9 mouse cellular contexts compared by ENCODE assay signal in genomic region chr4:41773502-41773901, GRCm38 (mm10). TPM values are rescaled to one million over a fixed set of nuclear protein-coding genes. Genes with fewer than 3 reads are reported as not detected.
DNase-seq lines count a peak whose midpoint lies in the region; ATAC-seq and TF ChIP-seq lines count a peak whose summit lies in the region.
"Not testable (repeated sequence)": the region's sequence is repeated elsewhere in the genome, so short reads cannot be mapped to it uniquely, and the experiment has no call there.
"Had no signal": no experiment of that assay in that cellular context is flagged by ENCODE, and none has a peak within 500 bp of the region (broad histone marks: within the 10 kb centered on the region; RNA-seq: fewer than 3 reads in every experiment).

No protein-coding gene starts in this region.

- peak overlapping the region; percentile 35 for H3K4me2 ChIP-seq in forebrain, embryonic 16.5 days (ENCODE audit: low read length)
- H3K4me2 ChIP-seq in lung, embryonic 15.5 days = peak overlapping the region; percentile 54
- peak overlapping the region; percentile 35 for H3K4me2 ChIP-seq in neural tube, embryonic 14.5 days (ENCODE audit: low read depth, low read length)

- 0 out of 2 replicates have a peak overlapping the region, but pooled peaks have one; percentile 16 for H3K9ac ChIP-seq in forebrain, embryonic 16.5 days (replicated peaks; ENCODE audit: low read depth, low read length)
- H3K9ac ChIP-seq in lung, embryonic 15.5 days; neural tube, embryonic 14.5 days (replicated peaks; ENCODE audit: low read depth, low read length): not testable (repeated sequence)

- not testable (repeated sequence) for ATAC-seq in forebrain, embryonic 16.5 days; lung, embryonic 15.5 days (ENCODE audit: borderline replicate concordance, extremely low read depth, low FRiP score, low TSS enrichment); neural tube, embryonic 14.5 days (ENCODE audit: low read depth)

- not testable (repeated sequence) for H3K27ac ChIP-seq in forebrain, embryonic 16.5 days (ENCODE audit: low read length); neural tube, embryonic 14.5 days (ENCODE audit: low read depth, low read length)
- H3K27ac ChIP-seq in lung, embryonic 15.5 days = 0 out of 2 replicates have a peak overlapping the region, but pooled peaks have one; percentile 47
- peak overlapping the region; percentile 76 for H3K27ac ChIP-seq in testis, adult 2 months (ENCODE audit: control insufficient read depth, insufficient read depth, low read depth, low read length)

- not testable (repeated sequence) for TF ChIP-seq CTCF in testis, adult 2 months (IDR thresholded peaks at IDR 0.05; ENCODE audit: control insufficient read depth, insufficient read depth, insufficient replicate concordance, low read depth, low read length)

- H3K4me1 ChIP-seq in forebrain, embryonic 16.5 days (replicated peaks; ENCODE audit: control insufficient read depth, insufficient read depth, low read length); lung, embryonic 15.5 days; neural tube, embryonic 14.5 days (ENCODE audit: control insufficient read depth, insufficient read depth, low read length); testis, adult 2 months (ENCODE audit: control insufficient read depth, insufficient read depth, low read length): not testable (repeated sequence)

- 0% methylated on average over 12 of the region's 25 CpGs for WGBS in forebrain, embryonic 16.5 days
- WGBS in lung, embryonic 15.5 days = 3% methylated on average over 18 of the region's 25 CpGs
- WGBS in neural tube, embryonic 14.5 days = 1% methylated on average over 11 of the region's 25 CpGs

- H3K4me3 ChIP-seq in forebrain, embryonic 16.5 days (replicated peaks; ENCODE audit: low read length) = peak overlapping the region; percentile 39
- H3K4me3 ChIP-seq in lung, embryonic 15.5 days = peak overlapping the region; percentile 44
- peak overlapping the region; percentile 34 for H3K4me3 ChIP-seq in neural tube, embryonic 14.5 days (ENCODE audit: low read depth, low read length)
- peak overlapping the region; percentile 87 for H3K4me3 ChIP-seq in testis, adult 2 months (ENCODE audit: control insufficient read depth, low read depth, low read length)

- intact Hi-C loops in heart, postnatal 25 days (cut with DNase I) = loop anchor here (2.0 kb wide), 1 partner anchor 17 kb away; the partner anchor contains the start of gene Sigmar1

- DNase-seq in MEL-GATA-1-ER (ENCODE audit: extremely low read depth, low read depth) = peak; percentile 44
- peak; percentile 79 for DNase-seq in cerebellum, adult 9-10 months
- DNase-seq in heart, postnatal 25 days (ENCODE audit: low spot score) = peak; percentile 55
- DNase-seq in kidney, postnatal 14 days = peak; percentile 89

- not testable (repeated sequence) for H3K9me3 ChIP-seq in forebrain, embryonic 16.5 days (ENCODE audit: control insufficient read depth, low read length); lung, embryonic 15.5 days; neural tube, embryonic 14.5 days (ENCODE audit: control insufficient read depth, low read length)

- H3K36me3 ChIP-seq in forebrain, embryonic 16.5 days (ENCODE audit: control insufficient read depth, insufficient read depth); lung, embryonic 15.5 days; neural tube, embryonic 14.5 days (ENCODE audit: control insufficient read depth, insufficient read depth, low read length); testis, adult 2 months (ENCODE audit: control insufficient read depth, insufficient read depth, low read length): not testable (repeated sequence)

- not testable (repeated sequence) for H3K27me3 ChIP-seq in forebrain, embryonic 16.5 days (replicated peaks; ENCODE audit: control insufficient read depth, insufficient read depth, low read length); lung, embryonic 15.5 days; neural tube, embryonic 14.5 days (ENCODE audit: control insufficient read depth, insufficient read depth, low read length); testis, adult 2 months (ENCODE audit: control insufficient read depth, insufficient read depth, low read length)

- not testable (repeated sequence) for TF ChIP-seq POLR2A in testis, adult 2 months (IDR thresholded peaks at IDR 0.05; ENCODE audit: control insufficient read depth, low read depth, low read length)

RNA-seq across cellular contexts. Expression of gene Ccl27a, which starts 0.5 kb away (rescaled TPM):
- polyA plus RNA-seq in forebrain, embryonic 16.5 days (2015; fragmentation: Nextera tagmentation; extraction: Ambion mirVana) = 199 and 219 TPM in 2 replicates
- 10 to 100 TPM; 11.6 to 17.2 TPM for total RNA-seq in heart, postnatal 25 days (2021)
- 28.8 and 30.5 TPM in 2 replicates for polyA plus RNA-seq in lung, embryonic 15.5 days (2015; fragmentation: Nextera tagmentation; extraction: Ambion mirVana)
- 239 and 281 TPM in 2 replicates for polyA plus RNA-seq in neural tube, embryonic 14.5 days (2014; fragmentation: Nextera tagmentation; extraction: Ambion mirVana)
- polyA plus RNA-seq in testis, adult 2 months (2012; rRNA removed) = 872 and 1,011 TPM in 2 replicates
- polyA plus RNA-seq: myocyte had no signal

RNA-seq across cellular contexts. Expression of gene Sigmar1, which starts 17.5 kb away (rescaled TPM):
- polyA plus RNA-seq in forebrain, embryonic 16.5 days (2015; fragmentation: Nextera tagmentation; extraction: Ambion mirVana) = 48.0 and 55.8 TPM in 2 replicates
- total RNA-seq in heart, postnatal 25 days (2021) = 10 to 100 TPM; 18.0 to 19.6 TPM
- 75.5 and 80.2 TPM in 2 replicates for polyA plus RNA-seq in lung, embryonic 15.5 days (2015; fragmentation: Nextera tagmentation; extraction: Ambion mirVana)
- 77.6 and 89.3 TPM in 2 replicates for polyA plus RNA-seq in neural tube, embryonic 14.5 days (2014; fragmentation: Nextera tagmentation; extraction: Ambion mirVana)
- polyA plus RNA-seq in testis, adult 2 months (2012; rRNA removed) = 21.0 and 22.3 TPM in 2 replicates

RNA-seq across cellular contexts. Expression of gene Galt, which starts 18.5 kb away (rescaled TPM):
- polyA plus RNA-seq in forebrain, embryonic 16.5 days (2015; fragmentation: Nextera tagmentation; extraction: Ambion mirVana) = 21.2 and 30.2 TPM in 2 replicates
- 10 to 100 TPM; 52.1 to 52.9 TPM for total RNA-seq in heart, postnatal 25 days (2021)
- polyA plus RNA-seq in lung, embryonic 15.5 days (2015; fragmentation: Nextera tagmentation; extraction: Ambion mirVana) = 29.2 and 30.8 TPM in 2 replicates
- 42.6 and 53.5 TPM in 2 replicates for polyA plus RNA-seq in neural tube, embryonic 14.5 days (2014; fragmentation: Nextera tagmentation; extraction: Ambion mirVana)
- polyA plus RNA-seq in testis, adult 2 months (2012; rRNA removed) = 11.1 and 13.6 TPM in 2 replicates

RNA-seq across cellular contexts. Expression of gene Arid3c, which starts 42.6 kb away (rescaled TPM):
- polyA plus RNA-seq in forebrain, embryonic 16.5 days (2015; fragmentation: Nextera tagmentation; extraction: Ambion mirVana) = not detected in 2 replicates
- total RNA-seq in heart, postnatal 25 days (2021) = not detected
- not detected in 2 replicates for polyA plus RNA-seq in lung, embryonic 15.5 days (2015; fragmentation: Nextera tagmentation; extraction: Ambion mirVana)
- 1.4 and 1.8 TPM in 2 replicates for polyA plus RNA-seq in neural tube, embryonic 14.5 days (2014; fragmentation: Nextera tagmentation; extraction: Ambion mirVana)
- 0.12 and 0.17 TPM in 2 replicates for polyA plus RNA-seq in testis, adult 2 months (2012; rRNA removed)
- polyA plus RNA-seq: myocyte had no signal

RNA-seq across cellular contexts. Expression of gene Dctn3, which starts 50.5 kb away (rescaled TPM):
- polyA plus RNA-seq in forebrain, embryonic 16.5 days (2015; fragmentation: Nextera tagmentation; extraction: Ambion mirVana) = 304 and 315 TPM in 2 replicates
- total RNA-seq in heart, postnatal 25 days (2021) = 10 to 100 TPM; 74.8 to 79.9 TPM
- polyA plus RNA-seq in lung, embryonic 15.5 days (2015; fragmentation: Nextera tagmentation; extraction: Ambion mirVana) = 133 and 136 TPM in 2 replicates
- 259 and 281 TPM in 2 replicates for polyA plus RNA-seq in neural tube, embryonic 14.5 days (2014; fragmentation: Nextera tagmentation; extraction: Ambion mirVana)
- 84.2 and 90.3 TPM in 2 replicates for polyA plus RNA-seq in testis, adult 2 months (2012; rRNA removed)

Comparison
In these comparisons a context has a peak if more than half of its experiments do, and no peak if none do; other contexts are left out.
1. H3K4me3 ChIP-seq: peak in every context shown above with its lines; median percentile 87 in testis, adult 2 months; 44 in lung, embryonic 15.5 days; 39 in forebrain, embryonic 16.5 days; 34 in neural tube, embryonic 14.5 days.